Comparison of ENCODE assay signal across 8 mouse cellular contexts in the genomic region with DNA sequence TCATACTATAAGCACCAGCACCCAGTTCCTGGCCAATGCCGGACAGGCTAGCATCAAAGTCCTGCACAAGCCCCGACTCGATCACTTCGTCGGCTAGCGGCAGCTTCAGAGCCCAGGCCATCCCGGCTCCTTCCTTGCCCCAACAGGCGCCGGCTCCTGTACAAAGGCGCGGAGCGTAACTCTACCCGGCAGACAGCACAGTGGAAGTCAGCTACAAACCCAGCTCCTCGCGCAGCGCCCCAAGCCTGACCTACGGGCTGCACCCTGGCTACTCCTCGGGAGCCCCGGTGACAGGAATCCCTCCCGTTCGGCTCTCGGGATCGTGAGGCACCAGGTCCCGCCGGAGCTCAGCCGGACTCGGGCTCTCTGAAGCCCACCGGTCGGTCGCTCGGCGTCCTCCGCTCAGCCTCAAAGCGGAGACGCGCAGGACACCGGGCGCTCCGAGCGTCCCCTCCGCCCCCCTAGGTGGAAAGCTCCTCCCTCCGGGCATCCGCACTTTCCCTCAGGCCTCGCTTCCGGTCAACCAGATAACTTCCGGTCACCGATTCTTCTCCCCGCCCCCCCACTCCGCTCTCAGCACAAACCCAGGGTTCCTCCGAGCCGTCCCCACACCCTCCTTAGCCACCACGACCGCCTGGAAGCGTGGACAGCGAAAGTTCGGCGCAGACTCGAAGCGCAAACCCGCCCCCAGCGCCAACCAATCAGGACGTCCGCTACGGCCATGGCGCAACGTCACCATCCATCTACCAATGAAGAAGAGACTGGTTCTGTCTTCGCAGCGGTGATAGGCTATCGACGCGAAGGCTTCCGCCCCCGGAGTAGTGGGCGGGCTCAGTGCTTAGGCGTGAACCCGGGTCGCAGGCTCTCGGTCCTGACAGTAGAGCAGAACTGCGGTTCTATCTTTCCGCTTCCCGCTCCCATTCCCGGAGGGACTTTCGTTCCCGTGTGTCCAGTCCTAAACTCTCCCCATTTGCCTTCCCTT. TPM values are rescaled to one million over a fixed set of nuclear protein-coding genes. Genes with fewer than 3 reads are reported as not detected.
DNase-seq lines count a peak whose midpoint lies in the region; ATAC-seq lines count a peak whose summit lies in the region.

A gene (minus strand): TSS at position 683 of the 982 bp plus-strand sequence.

- H3K4me3 ChIP-seq in heart, embryonic 10.5 days = peak within 1 kb of the TSS; percentile 75
- H3K4me3 ChIP-seq in kidney, embryonic 15.5 days (replicated peaks) = peak within 1 kb of the TSS; percentile 71

- WGBS in heart, embryonic 10.5 days = under 1% methylated on average over 77 of the region's 84 CpGs
- under 1% methylated on average over 84 of the region's 84 CpGs for WGBS in kidney, embryonic 15.5 days

- peaks cover 19% of the 10 kb centered on the region for H3K4me1 ChIP-seq in heart, embryonic 10.5 days
- peaks cover 12% of the 10 kb centered on the region for H3K4me1 ChIP-seq in kidney, embryonic 15.5 days

- H3K27ac ChIP-seq in heart, embryonic 10.5 days = peak within 1 kb of the TSS; percentile 91
- H3K27ac ChIP-seq in kidney, embryonic 15.5 days = peak within 1 kb of the TSS; percentile 98

- no peaks in the 10 kb centered on the region for H3K27me3 ChIP-seq in heart, embryonic 10.5 days (ENCODE audit: insufficient read depth, poor library complexity, severe bottlenecking)
- H3K27me3 ChIP-seq in kidney, embryonic 15.5 days = no peaks in the 10 kb centered on the region

- peak; percentile 97 for ATAC-seq in erythroblast, adult 5-6 weeks (replicated peaks; ENCODE audit: low FRiP score, poor library complexity, severe bottlenecking)
- ATAC-seq in kidney, embryonic 15.5 days (replicated peaks; ENCODE audit: low FRiP score) = peak; percentile 99
- ATAC-seq in monocyte, adult 5-6 weeks (replicated peaks; ENCODE audit: insufficient number of reproducible peaks, low FRiP score, low TSS enrichment, poor library complexity, severe bottlenecking) = peak; percentile 100

- peak within 1 kb of the TSS; percentile 88 for H3K4me2 ChIP-seq in kidney, embryonic 15.5 days

- H3K9me3 ChIP-seq in heart, embryonic 10.5 days = no peaks in the 10 kb centered on the region
- no peaks in the 10 kb centered on the region for H3K9me3 ChIP-seq in kidney, embryonic 15.5 days (replicated peaks)

- H3K36me3 ChIP-seq in heart, embryonic 10.5 days = peaks cover 21% of the 10 kb centered on the region
- H3K36me3 ChIP-seq in kidney, embryonic 15.5 days = peaks cover 28% of the 10 kb centered on the region

- peak within 1 kb of the TSS; percentile 84 for H3K9ac ChIP-seq in kidney, embryonic 15.5 days

- DNase-seq in B cell, adult 2 months = peak; percentile 95 to 97
- peak; percentile 99 for DNase-seq in brain, adult 2 months (ENCODE audit: low read depth, low spot score)
- DNase-seq in heart, embryonic 10.5 days (ENCODE audit: low spot score) = peak; percentile 99
- peak; percentile 96 for DNase-seq in liver
- DNase-seq in spleen, postnatal 4 days (ENCODE audit: low spot score in 2 of 2) = peak; percentile 96 to 97

RNA-seq across cellular contexts. Expression of the gene that starts here (rescaled TPM):
- 2.1 and 4.8 TPM in 2 replicates for total RNA-seq in erythroblast, adult 5-6 weeks (2015; ENCODE audit: low replicate concordance)
- 7.8 and 13.7 TPM in 2 replicates for total RNA-seq in erythroblast, adult 5-6 weeks (2017; ENCODE audit: low replicate concordance)
- polyA plus RNA-seq in heart, embryonic 10.5 days (2016; fragmentation: Nextera tagmentation; extraction: Ambion mirVana) = 22.4 TPM in 2 replicates
- polyA plus RNA-seq in kidney, embryonic 15.5 days (2015; fragmentation: Nextera tagmentation; extraction: Ambion mirVana) = 38.1 and 38.2 TPM in 2 replicates
- 4.9 to 13.8 TPM (median 10.3 TPM) in 3 replicates for total RNA-seq in monocyte, adult 5-6 weeks (2017)

Comparison
In these comparisons a context has a peak if more than half of its experiments do, and no peak if none do; other contexts are left out.
1. Peak in every context shown above with its lines: DNase-seq, ATAC-seq, H3K4me3 ChIP-seq and H3K27ac ChIP-seq.